Mouse (Mus musculus) liver, embryonic 15.5 days (tissue): ENCODE data around the gene Bhlhe40. TPM values are rescaled to one million over a fixed set of nuclear protein-coding genes. Genes with fewer than 3 reads are reported as not detected.

Experiments used
- ATAC-seq: fragments of 200-750 bp; cut with Nextera tagmentation; 2 replicates; pipeline ENCODE4 v1.8.0; 2017; ENCODE audit warnings: moderate number of reproducible peaks, mild to moderate bottlenecking, moderate library complexity; ENCODE audit not compliant: insufficient read depth
- H3K27ac ChIP-seq: fragments of 300-500 bp; sonication (generic); replicated peaks from 2 replicates; pipeline ENCODE4 v1.5.1; 2015; ENCODE audit warnings: mild to moderate bottlenecking, inconsistent platforms
- H3K27me3 ChIP-seq: fragments of 300-500 bp; sonication (generic); 2 replicates; pipeline ENCODE4 v1.6.1; 2015; ENCODE audit warnings: mild to moderate bottlenecking, inconsistent platforms
- H3K36me3 ChIP-seq: fragments of 300-500 bp; sonication (generic); replicated peaks from 2 replicates; pipeline ENCODE4 v1.6.1; 2015; ENCODE audit warnings: moderate library complexity, mild to moderate bottlenecking, inconsistent platforms
- H3K4me1 ChIP-seq: fragments of 300-500 bp; sonication (generic); replicated peaks from 2 replicates; pipeline ENCODE4 v1.6.1; 2015; ENCODE audit warnings: inconsistent platforms
- H3K4me2 ChIP-seq: fragments of 300-500 bp; sonication (generic); 2 replicates; pipeline ENCODE4 v1.6.1; 2015; ENCODE audit warnings: moderate library complexity, mild to moderate bottlenecking, inconsistent platforms
- H3K4me3 ChIP-seq: fragments of 300-500 bp; sonication (generic); replicated peaks from 2 replicates; pipeline ENCODE4 v1.5.1; 2015; ENCODE audit warnings: mild to moderate bottlenecking, inconsistent platforms
- H3K9ac ChIP-seq: fragments of 300-500 bp; sonication (generic); 2 replicates; pipeline ENCODE4 v1.6.1; 2015; ENCODE audit warnings: moderate library complexity, mild to moderate bottlenecking, inconsistent platforms
- H3K9me3 ChIP-seq: fragments of 300-500 bp; sonication (generic); replicated peaks from 2 replicates; pipeline ENCODE4 v1.6.1; 2016; ENCODE audit warnings: inconsistent platforms
- WGBS: fragments of 180-500 bp; shearing (Covaris S2); methylation state at CpG from one replicate; pipeline ENCODE4 v1.1.7; 2015; ENCODE audit warnings: mixed read lengths; ENCODE audit not compliant: insufficient replicate concordance; 5-methylcytosine and 5-hydroxymethylcytosine counted together
- polyA plus RNA-seq: library from polyadenylated mRNA; unstranded; fragments of >200 nt; fragmentation: Nextera tagmentation; extraction: Ambion mirVana; gene quantifications from 2 replicates; pipeline ENCODE4 v1.2.1, GENCODE M21; 2015

Gene Bhlhe40
- 13.2 and 14.0 TPM in 2 replicates for polyA plus RNA-seq

DNA sequence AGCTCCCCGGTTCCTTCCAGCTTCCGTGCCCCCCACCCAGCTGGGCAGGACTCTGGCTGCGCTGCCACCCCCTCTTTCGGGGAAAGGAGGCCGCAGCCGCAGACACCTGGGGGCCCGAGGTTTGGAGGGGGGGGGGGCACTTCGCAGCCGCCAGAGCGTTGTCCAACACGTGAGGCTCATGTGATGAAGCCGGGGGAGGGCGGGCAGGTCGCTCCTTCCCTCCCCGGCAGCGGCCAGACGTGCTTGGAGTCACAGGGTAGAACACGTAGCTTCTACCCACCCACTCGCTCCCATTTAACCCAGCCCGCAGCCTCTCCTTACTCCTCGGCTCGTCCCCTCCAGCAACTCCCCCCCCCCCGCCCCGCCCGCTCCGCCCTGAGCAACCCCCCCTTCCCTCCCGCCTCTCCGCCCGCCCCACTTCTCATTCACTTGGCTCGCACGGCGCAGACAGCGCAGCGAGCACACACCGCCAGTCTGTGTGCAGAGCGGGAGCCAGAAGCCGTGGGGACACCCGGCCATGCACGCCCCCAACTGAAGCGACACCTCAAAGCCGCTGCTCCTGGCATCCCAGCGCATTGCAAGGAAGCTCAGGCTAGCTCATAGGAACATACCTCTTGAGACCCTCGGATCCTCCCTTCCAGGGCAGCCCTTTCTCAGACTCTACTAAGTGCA, at the start of gene Bhlhe40:
Gene Bhlhe40, plus strand, starts transcription at position 424 of the 672 bp plus-strand sequence.
- Histone ChIP-seq H3K4me1 (peaks cover 18% of the 10 kb centered on the region), H3K36me3 (peaks cover 10% of the 10 kb centered on the region), H3K9me3 (no peaks in the 10 kb centered on the region), H3K9ac (peak within 1 kb of the TSS; percentile 49), H3K27ac (peak within 1 kb of the TSS; percentile 89), H3K27me3 (peaks cover 62% of the 10 kb centered on the region), H3K4me2 (peak within 1 kb of the TSS; percentile 65), H3K4me3 (peak within 1 kb of the TSS; percentile 51)
- 1% methylated on average over 38 of the region's 43 CpGs for WGBS
- peak; percentile 75 for ATAC-seq

DNA sequence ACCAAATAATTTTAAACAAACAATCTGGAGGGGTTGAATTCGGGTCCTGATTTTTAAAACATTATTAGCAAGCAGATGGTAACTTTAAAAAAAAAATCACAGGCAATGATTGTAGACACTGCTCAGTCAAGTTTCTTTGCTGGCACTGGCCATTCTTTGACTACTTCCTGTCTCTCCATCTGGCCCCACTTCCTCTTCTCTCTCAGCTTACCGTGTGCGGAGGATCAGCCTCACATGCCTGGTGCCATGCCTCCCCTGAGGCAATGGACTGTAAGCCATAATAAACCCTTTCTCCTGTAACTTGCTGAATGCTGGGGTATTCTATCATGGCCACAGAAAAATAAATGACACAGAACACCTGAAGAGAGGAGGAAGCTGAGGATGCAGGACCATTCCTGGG, 48.8 kb upstream of the Bhlhe40 start:
- no peak for ATAC-seq
- Histone ChIP-seq H3K9me3 (no peaks in the 10 kb centered on the region), H3K27ac (no peak overlapping the region), H3K36me3 (no peaks in the 10 kb centered on the region), H3K9ac (no peak overlapping the region), H3K4me1 (no peaks in the 10 kb centered on the region), H3K27me3 (no peaks in the 10 kb centered on the region), H3K4me3 (no peak overlapping the region), H3K4me2 (no peak overlapping the region)
- WGBS: 23% methylated on average over 3 of the region's 3 CpGs

DNA sequence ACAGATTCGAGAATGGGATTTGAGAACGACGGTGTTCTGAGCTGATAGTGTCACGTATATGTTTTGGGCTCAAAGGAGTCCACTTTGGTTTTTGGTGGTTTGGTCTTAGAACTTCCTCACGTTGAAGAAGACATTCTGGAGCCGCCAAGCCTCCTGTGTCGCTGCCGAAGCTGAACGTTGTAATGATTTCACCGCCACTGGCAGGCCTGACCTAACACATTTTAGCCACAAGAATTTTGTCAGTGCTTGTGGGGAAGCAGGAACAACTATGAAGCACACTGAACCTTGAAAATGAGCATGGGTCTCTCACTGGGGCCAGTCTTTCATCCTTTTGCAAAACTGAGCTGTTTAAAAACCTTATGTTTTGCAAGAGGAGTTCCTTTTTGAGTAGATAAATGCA, 42.4 kb upstream of the Bhlhe40 start:
- no peaks in the 10 kb centered on the region for H3K4me1 ChIP-seq
- H3K9me3 ChIP-seq: no peaks in the 10 kb centered on the region

DNA sequence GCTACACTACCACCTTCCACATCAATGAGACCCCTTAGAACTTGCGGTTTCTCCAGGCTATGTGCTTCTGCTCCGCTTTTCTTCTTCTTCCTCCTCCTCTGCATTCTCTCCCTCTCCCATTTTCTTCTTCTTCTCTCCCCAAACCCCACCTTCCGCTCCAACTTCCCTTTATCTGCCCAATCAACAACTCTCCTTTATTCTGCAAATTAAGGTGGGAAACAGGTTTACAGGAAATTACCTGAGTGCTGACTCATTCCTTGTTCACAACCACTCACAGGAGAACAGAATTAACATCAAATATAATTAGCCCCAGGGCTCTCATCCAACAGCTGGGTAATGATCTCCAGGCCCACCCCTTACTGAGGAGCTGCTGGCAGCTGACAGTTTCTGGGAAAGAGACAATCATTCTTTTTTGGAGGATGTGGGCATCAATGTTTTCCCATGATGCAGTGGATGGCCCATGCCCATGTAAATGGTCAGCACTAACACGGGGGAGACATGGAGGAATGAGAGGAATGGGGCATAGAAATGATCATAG, 37.3 kb upstream of the Bhlhe40 start:
- H3K9ac ChIP-seq: no peak overlapping the region
- H3K27me3 ChIP-seq: no peaks in the 10 kb centered on the region
- H3K36me3 ChIP-seq: no peaks in the 10 kb centered on the region
- no peaks in the 10 kb centered on the region for H3K9me3 ChIP-seq
- WGBS: 74% methylated on average over 4 of the region's 4 CpGs
- no peak overlapping the region for H3K4me3 ChIP-seq
- no peak overlapping the region for H3K27ac ChIP-seq
- H3K4me1 ChIP-seq: no peaks in the 10 kb centered on the region
- no peak for ATAC-seq
- no peak overlapping the region for H3K4me2 ChIP-seq

More for the DNA sequence above, 42.4 kb upstream of the Bhlhe40 start:
- H3K9ac ChIP-seq: no peak overlapping the region
- H3K4me3 ChIP-seq: no peak overlapping the region
- ATAC-seq: no peak
- no peaks in the 10 kb centered on the region for H3K27me3 ChIP-seq
- no peak overlapping the region for H3K27ac ChIP-seq
- no peak overlapping the region for H3K4me2 ChIP-seq
- WGBS: 54% methylated on average over 10 of the region's 10 CpGs
- no peaks in the 10 kb centered on the region for H3K36me3 ChIP-seq

DNA sequence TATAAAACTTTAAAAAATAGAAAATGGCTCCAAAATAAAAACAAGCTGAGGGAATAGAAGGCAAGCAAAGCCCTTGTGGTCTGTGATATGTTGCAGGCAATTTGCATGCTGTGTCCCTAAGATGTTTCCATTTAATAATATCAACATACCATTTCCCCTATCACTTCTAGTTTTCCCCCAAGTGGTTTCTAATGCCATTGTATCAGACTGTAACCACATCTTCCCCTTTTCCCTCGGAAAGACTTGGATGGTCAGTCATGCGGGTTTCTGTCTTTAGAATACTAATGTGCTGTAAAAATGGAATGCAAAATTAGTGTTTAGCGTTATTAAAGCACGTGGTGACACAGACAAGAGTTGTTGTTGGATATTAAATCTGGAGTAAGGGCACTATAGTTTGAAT, 35.5 kb upstream of the Bhlhe40 start:
- Histone ChIP-seq H3K27me3 (no peaks in the 10 kb centered on the region), H3K27ac (no peak overlapping the region), H3K4me3 (no peak overlapping the region), H3K4me1 (no peaks in the 10 kb centered on the region), H3K9ac (no peak overlapping the region), H3K36me3 (no peaks in the 10 kb centered on the region), H3K9me3 (no peaks in the 10 kb centered on the region), H3K4me2 (no peak overlapping the region)
- no peak for ATAC-seq
- WGBS: 36% methylated on average over 4 of the region's 4 CpGs

DNA sequence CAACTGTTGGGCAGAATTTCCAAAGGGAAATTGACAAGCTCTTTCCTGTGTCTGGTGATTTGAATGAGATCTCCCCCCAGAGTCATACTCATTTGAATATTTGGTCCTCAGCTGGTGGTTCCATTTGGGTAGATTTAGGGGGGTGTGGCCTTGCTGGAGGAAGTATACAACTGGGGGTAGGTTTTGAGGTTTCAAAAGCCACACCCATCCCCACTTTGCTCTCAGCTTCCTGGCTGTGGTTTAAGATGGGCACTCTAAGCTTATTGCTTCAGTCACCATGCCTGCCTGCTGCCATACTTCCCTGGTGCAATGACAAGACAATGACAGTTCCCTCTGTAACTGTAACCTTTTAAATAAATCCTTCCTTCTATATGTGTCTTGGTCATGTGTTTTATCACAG, 29.7 kb upstream of the Bhlhe40 start:
- no peak for ATAC-seq
- Histone ChIP-seq H3K9me3 (no peaks in the 10 kb centered on the region), H3K27me3 (no peaks in the 10 kb centered on the region), H3K9ac (no peak overlapping the region), H3K27ac (no peak overlapping the region), H3K4me1 (no peaks in the 10 kb centered on the region), H3K36me3 (no peaks in the 10 kb centered on the region), H3K4me2 (no peak overlapping the region), H3K4me3 (no peak overlapping the region)

DNA sequence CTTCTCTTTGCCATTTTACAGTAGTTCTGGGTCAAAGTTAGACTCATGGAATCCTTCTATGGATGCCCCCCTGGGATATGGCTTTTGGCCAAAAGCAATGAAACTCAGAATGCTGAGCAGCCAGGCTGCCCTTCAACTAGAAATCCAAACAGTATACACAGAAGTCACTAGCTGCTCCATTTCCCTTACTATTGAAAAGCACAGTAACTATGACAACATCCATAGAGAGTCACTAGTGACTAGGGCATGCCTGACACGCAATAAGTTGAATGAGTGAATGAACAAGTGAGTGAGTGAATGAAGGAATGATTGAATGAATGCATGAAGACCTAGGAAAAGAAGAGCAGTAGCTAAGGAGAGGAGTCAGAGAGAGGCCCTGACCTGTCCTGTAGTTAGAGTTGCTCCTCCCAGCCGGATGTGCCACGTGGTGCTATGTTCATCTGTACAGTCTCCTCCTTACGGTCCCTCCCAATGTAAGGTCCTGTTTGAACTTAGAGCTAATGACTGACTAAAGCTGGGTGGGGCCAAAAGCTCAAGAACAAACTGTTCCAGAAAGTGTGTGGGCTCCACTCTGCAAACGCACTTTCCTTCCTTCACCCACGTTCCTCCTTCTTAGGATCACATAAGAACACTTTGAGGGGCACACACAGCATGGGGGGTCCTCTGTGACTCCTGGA, 22.1 kb upstream of the Bhlhe40 start:
- ATAC-seq: peak; percentile 82; the same call in 1 of the 2 replicates
- Histone ChIP-seq H3K27me3 (no peaks in the 10 kb centered on the region), H3K27ac (no peak overlapping the region), H3K36me3 (no peaks in the 10 kb centered on the region), H3K9me3 (no peaks in the 10 kb centered on the region), H3K4me1 (no peaks in the 10 kb centered on the region), H3K4me2 (no peak overlapping the region), H3K9ac (no peak overlapping the region), H3K4me3 (no peak overlapping the region)
- WGBS: 54% methylated on average over 6 of the region's 6 CpGs

DNA sequence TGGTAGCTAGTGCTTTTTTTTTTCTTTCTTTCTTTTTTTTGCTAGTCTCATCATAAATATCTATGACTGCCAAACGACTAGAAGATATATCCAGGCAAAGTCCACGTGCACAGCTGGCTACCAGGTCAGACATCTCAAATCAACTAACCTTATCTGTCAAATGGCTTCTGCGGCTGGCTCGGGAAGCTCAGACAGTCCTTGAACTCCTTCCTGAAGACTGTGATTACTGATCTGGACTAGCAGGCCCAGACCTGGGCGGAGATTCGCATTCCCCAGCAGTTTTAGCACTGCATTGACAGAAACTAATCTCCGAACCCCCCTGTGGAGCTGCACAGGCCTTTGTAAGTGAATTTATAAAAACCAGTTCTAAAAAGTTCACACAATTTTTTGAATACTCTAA, 18.4 kb upstream of the Bhlhe40 start:
- H3K36me3 ChIP-seq: no peaks in the 10 kb centered on the region
- WGBS: 52% methylated on average over 7 of the region's 7 CpGs
- H3K4me2 ChIP-seq: no peak overlapping the region
- no peak for ATAC-seq
- 0 out of 2 replicates have a peak, but pooled peaks cover 2% of the 10 kb centered on the region for H3K4me1 ChIP-seq
- no peak overlapping the region for H3K27ac ChIP-seq
- no peak overlapping the region for H3K9ac ChIP-seq
- H3K27me3 ChIP-seq: no peaks in the 10 kb centered on the region
- H3K9me3 ChIP-seq: no peaks in the 10 kb centered on the region
- no peak overlapping the region for H3K4me3 ChIP-seq

DNA sequence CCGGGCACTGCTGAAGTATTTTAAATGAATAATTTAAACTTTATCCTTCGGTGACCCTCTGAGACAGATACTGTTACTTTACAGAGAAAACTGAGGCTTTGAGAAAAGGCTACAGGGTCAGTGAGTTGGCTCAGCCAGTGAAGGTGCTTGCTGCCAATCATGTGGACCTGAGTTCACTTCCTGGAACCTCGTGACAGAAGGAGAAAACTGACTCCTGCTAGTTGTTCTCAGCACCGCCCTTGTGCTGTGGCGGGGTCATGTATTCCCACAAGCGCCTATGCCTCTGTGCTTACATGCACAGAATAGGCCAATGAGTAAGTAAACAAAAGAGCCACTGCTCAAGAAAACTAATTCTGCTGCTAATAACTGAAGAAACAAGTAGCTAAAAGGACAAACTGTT, 17.4 kb upstream of the Bhlhe40 start:
- Histone ChIP-seq H3K36me3 (no peaks in the 10 kb centered on the region), H3K9me3 (no peaks in the 10 kb centered on the region), H3K4me2 (no peak overlapping the region), H3K4me1 (0 out of 2 replicates have a peak, but pooled peaks cover 4% of the 10 kb centered on the region), H3K27ac (no peak overlapping the region), H3K27me3 (no peaks in the 10 kb centered on the region), H3K4me3 (no peak overlapping the region), H3K9ac (no peak overlapping the region)
- no peak for ATAC-seq
- 50% methylated on average over 6 of the region's 6 CpGs for WGBS

DNA sequence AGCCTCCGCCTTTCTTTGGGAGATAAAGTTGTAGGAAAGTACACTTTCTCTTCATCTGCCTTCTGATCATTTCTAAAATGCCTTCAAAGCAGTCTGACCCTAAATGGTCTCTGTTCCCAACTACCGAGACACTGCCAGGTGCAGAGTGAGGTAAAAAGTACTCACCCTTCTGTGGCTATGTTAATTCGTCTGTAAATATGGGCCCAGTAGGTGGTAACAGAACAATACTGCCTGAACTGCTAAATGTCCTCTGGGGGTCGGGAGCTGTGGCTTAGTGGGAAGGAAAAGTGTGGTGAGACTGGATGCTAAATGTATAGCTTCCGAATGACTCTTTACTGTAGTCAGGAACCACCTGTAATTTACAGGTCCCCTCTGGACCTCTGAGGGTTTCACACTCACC, 16.1 kb upstream of the Bhlhe40 start:
- H3K4me3 ChIP-seq: no peak overlapping the region
- H3K9ac ChIP-seq: no peak overlapping the region
- 51% methylated on average over 5 of the region's 5 CpGs for WGBS
- no peak for ATAC-seq
- no peak overlapping the region for H3K27ac ChIP-seq
- no peaks in the 10 kb centered on the region for H3K36me3 ChIP-seq
- no peaks in the 10 kb centered on the region for H3K9me3 ChIP-seq
- no peak overlapping the region for H3K4me2 ChIP-seq
- no peaks in the 10 kb centered on the region for H3K27me3 ChIP-seq
- 0 out of 2 replicates have a peak, but pooled peaks cover 4% of the 10 kb centered on the region for H3K4me1 ChIP-seq

DNA sequence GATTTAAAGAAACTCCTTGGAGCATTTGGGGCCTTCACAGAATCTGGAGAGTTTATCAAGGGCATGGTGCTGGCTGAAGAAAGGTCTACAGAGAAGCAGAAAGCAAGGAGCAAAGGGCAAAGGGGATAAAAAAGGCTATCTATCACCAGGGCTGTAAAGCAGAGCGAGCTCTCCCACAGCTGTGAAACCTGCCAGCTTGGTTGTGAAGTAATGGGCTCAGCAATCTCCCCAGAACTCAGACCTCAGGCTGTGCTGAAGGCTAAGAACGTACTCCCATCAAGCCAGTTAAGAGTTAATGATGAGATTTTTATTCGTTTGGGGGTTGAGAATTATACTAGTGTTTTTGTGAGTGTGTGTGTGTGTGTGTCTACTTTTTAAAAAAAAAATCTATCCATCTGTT, 13.3 kb upstream of the Bhlhe40 start:
- no peak overlapping the region for H3K9ac ChIP-seq
- H3K4me2 ChIP-seq: no peak overlapping the region
- 0 out of 2 replicates have a peak, but pooled peaks cover 4% of the 10 kb centered on the region for H3K4me1 ChIP-seq
- ATAC-seq: no peak
- H3K9me3 ChIP-seq: no peaks in the 10 kb centered on the region
- no peak overlapping the region for H3K4me3 ChIP-seq
- H3K27ac ChIP-seq: no peak overlapping the region
- no peaks in the 10 kb centered on the region for H3K36me3 ChIP-seq
- WGBS: 42% methylated on average over 3 of the region's 3 CpGs
- H3K27me3 ChIP-seq: no peaks in the 10 kb centered on the region
